Mouse (Mus musculus) splenic B cell, adult 2 months (primary cell): ENCODE measurements around the gene Ormdl3.
A peak's percentile ranks its signal among the peaks of the same experiment; 100 is the strongest.
"Not testable (repeated sequence)": the region's sequence is repeated elsewhere in the genome, so short reads cannot be mapped to it uniquely, and the experiment has no call there.

ENCODE experiments used
- DNase-seq: peaks from one replicate; pipeline ENCODE4 v3.0.0-alpha.2; 2011; ENCODE audit warnings: low read depth, low spot score
- H3K27me3 ChIP-seq: 2 replicates; pipeline ENCODE4 v1.6.1; 2012; ENCODE audit warnings: mild to moderate bottlenecking, low read length, moderate library complexity, mixed read lengths; ENCODE audit not compliant: control insufficient read depth, poor library complexity, insufficient read depth, severe bottlenecking
- H3K36me3 ChIP-seq: 2 replicates; pipeline ENCODE4 v1.6.1; 2012; ENCODE audit warnings: mild to moderate bottlenecking, low read length, moderate library complexity, mixed read lengths; ENCODE audit not compliant: control insufficient read depth, poor library complexity, insufficient read depth, severe bottlenecking

The Ormdl3 gene

DNA sequence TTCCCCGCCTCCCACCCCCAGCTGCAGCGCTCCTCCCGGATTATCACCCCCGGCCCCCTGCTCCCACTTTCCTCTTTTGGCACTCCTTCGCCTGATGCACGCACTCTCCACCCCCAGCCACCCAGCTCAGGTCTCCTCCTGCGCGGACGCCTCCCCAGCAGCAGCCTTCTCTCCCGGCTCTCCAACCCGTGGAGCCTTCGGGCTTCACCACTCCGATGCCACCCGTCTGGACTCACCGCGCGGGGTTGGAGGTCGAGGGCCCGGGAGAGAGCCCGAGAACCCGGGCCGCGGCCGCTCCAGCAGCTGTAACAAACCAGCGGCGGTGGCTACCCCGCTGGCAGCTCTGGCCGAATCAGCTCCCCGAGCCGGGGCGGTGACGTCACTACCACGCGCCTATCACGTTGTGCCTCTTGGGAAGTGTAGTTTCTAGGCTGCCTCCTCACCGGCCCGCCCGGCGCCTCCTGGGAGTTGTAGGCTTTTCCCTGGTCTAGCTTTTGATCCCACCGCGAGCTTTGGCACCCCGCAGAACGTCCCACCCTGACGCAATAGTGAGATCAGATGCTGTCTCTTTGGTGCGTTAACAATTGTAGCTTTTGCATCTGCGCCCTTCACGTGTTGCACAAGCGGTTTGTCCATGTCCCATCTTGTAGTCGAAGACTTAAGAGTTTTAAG lies at the start of gene Ormdl3:
Ormdl3 (minus strand) TSS at position 477 of the 672 bp plus-strand sequence.
- no peaks in the 10 kb centered on the region for H3K27me3 ChIP-seq
- DNase-seq, result peak; percentile 95

GRCm38 (mm10) chr11:98635312-98635970 lies 48.3 kb upstream of the Ormdl3 start:
- peak; percentile 68 for DNase-seq
- not testable (repeated sequence) for H3K27me3 ChIP-seq, H3K36me3 ChIP-seq

More for the DNA sequence above, at the start of gene Ormdl3:
- no peaks in the 10 kb centered on the region; the same call in 1 of the 2 replicates for H3K36me3 ChIP-seq

GRCm38 (mm10) chr11:98630646-98631045 lies 43.5 kb upstream of the Ormdl3 start:
- no peaks in the 10 kb centered on the region; the same call in 1 of the 2 replicates for H3K27me3 ChIP-seq
- no peaks in the 10 kb centered on the region for H3K36me3 ChIP-seq
- DNase-seq, result no peak

GRCm38 (mm10) chr11:98628706-98629105 lies 41.5 kb upstream of the Ormdl3 start:
- Histone ChIP-seq H3K27me3 (no peaks in the 10 kb centered on the region; the same call in 1 of the 2 replicates), H3K36me3 (no peaks in the 10 kb centered on the region)
- DNase-seq, result no peak

DNA sequence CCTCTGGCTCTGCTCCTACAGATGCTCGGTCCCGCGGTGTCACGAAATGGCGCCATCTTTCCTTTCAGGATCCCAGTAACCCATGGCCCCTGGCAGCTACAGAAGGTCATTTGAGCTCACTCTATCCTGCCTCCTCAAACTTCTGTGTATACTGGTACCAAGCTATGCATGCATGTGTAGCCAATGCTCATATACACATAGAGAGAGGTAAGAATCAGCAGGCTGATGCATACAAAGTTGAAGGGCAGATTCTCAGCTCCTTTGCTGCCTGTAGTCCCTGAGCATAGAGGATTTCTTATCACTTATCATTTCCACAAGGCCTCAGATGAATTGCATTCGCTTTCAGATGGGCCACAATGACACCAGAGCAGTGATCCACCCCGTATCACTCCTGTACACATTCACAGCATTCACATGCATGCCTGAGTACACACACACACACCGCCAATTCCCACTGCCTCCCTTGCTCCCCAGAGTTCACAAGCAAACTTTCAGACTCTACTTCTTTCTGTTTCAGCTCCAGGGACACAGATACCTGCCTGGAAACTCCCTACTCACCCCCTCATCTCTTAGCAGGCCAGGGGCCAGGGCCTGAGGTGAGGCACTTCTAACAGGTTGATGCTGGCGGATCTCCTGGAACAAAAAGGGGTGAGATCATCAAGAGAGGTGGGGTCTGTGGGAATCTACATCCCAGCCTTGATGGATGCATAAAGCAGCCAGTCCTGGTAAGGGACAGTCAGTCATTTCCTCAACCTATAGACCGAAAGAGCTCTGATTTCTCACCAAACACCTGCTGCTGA lies 38.6 kb upstream of the Ormdl3 start, which contains the start of the genes Gm12355 and Gsdma3:
Gm12355 (minus strand) TSS at position 51 of the 800 bp plus-strand sequence.
Gsdma3 (plus strand) TSS at position 750 of the 800 bp plus-strand sequence.
- Histone ChIP-seq H3K27me3 (no peaks in the 10 kb centered on the region), H3K36me3 (no peaks in the 10 kb centered on the region)
- DNase-seq, result no peak

- DNase-seq, H3K27me3 ChIP-seq, H3K36me3 ChIP-seq: not testable (repeated sequence)
These were observed 37.2 kb upstream of the Ormdl3 start for GRCm38 (mm10) chr11:98624381-98624780.

DNA sequence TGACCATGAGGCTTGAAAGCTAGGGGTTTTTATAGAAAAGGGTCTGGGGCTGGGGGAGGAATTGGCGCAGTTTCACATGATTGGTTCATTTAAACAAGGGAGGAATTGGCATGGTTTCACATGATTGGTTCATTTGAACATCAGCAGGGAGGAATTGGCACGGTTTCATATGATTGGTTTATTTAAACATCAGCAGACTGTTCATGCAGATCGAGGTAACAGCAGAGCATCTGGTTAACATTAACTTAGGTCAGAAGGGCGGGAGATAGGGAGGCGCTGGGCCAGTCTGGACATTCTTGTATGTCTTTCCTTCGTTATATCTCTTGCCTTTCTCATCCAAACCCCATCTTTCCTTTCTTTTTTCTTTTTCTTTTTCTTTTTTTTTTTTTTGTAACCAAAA lies 36.8 kb upstream of the Ormdl3 start:
- H3K36me3 ChIP-seq, DNase-seq, H3K27me3 ChIP-seq: not testable (repeated sequence)

DNA sequence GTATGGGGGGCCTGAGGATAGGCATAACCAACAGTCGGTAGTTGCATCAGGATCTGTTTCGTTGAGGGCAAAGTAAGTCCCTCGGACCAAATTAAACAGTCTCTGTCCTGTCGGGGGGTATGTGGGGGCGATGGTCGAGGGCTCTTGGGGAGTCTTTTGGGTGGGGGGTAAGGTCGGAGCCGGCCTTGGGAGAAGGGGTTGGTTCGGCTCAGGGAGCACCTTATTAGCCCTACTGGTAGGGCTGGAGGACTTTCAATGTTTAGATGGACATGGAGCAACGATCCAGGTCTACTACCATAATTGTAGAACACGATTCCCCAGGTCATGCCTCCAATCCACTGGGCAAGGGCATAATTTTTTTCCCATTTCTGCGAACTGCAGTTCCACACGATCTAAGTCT lies 33.6 kb upstream of the Ormdl3 start:
- DNase-seq, result no peak
- Histone ChIP-seq H3K27me3 (no peaks in the 10 kb centered on the region), H3K36me3 (no peaks in the 10 kb centered on the region)

DNA sequence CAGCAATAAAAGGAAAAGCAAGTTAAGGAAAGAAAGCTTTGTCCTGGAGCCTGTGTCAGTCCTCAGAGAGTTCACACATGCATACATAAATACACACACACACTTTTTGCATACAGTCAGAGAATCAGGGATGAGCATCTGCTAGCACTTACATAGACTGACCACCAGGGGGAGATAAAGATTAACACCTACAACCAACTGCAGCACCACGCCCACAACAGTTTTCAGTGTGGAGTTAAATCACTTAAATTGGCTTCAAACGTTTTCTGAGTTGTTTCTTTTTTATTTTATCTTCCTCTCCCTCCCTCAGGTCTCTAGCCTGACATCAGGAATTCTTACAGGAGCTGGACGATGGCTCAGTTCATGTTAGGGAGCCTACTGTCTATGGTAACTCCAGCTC lies 19.6 kb upstream of the Ormdl3 start:
- peak; percentile 78 for DNase-seq
- Histone ChIP-seq H3K27me3 (no peaks in the 10 kb centered on the region), H3K36me3 (no peaks in the 10 kb centered on the region)

DNA sequence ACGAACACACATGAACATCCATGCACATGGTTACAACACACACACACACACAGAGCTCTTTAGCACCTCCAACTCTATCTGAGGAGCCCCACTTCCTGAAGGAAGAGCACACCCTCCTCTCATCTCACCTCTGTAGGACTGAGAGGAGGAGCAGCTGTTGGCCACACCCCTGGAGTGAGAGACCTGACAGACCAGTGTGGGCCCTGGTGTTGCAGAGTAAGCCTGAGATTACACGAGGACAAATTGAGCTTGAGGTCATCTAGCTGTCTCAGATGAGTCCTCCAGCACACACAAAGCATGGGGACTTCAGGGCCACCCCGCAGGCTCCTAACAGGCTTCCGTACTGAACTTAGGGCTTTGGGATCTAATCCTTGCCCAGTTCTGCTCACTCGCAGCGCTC lies 17.7 kb upstream of the Ormdl3 start:
- not testable (repeated sequence) for H3K36me3 ChIP-seq, H3K27me3 ChIP-seq, DNase-seq

DNA sequence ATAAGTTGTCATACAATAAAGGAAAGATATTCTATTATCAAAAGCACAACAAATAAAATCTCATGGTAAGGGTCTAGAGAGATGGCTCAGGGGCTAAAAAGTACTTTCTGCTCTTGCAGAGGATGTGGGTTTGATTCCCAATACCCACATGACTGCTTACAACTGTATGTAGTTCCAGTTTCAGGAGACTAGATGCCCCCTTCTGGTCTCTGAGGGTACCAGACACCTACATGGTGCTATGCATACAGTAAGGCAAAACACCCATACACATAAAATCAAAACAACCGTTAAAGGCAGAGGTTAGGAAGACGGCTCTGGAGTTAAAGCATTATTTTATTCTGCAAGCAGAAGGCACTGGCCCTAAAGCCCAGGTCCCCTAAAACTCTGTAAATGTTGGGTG lies 16.8 kb upstream of the Ormdl3 start:
- DNase-seq, result peak; percentile 38
- H3K27me3 ChIP-seq, result no peaks in the 10 kb centered on the region
- H3K36me3 ChIP-seq, result no peaks in the 10 kb centered on the region

DNA sequence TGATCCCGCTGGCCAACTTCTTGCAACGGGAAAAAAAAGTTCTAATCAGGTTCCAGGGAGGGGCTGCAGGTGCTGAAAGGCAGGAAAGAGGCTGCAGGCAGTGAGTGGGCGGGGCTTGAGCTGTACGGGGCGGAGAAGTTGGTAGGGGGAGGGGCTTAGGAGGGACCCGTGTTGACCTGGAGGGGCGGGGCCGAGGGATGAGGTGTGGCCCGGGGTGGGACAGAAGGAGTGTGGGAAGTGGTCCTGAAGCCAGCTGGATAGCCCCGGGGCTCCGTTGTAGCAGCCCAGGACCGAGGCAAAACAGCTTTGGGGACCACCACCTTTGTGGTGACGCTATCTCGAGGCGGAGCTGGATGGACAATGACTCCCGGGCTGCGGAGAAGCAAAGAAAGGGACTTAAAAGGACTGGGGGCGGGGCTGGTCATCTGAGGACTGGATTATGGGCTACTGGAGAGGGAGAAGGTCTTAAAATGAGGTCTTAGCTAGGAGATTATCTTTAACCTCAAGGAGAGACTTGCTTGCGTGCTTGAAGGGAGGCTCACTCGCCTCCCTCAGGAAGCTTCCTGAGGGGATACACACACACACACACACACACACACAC lies 15.0 kb upstream of the Ormdl3 start:
- peak; percentile 53 for DNase-seq
- Histone ChIP-seq H3K36me3 (no peaks in the 10 kb centered on the region), H3K27me3 (no peaks in the 10 kb centered on the region)

- no peaks in the 10 kb centered on the region for H3K27me3 ChIP-seq
- no peak for DNase-seq
- no peaks in the 10 kb centered on the region for H3K36me3 ChIP-seq
These were observed 12.1 kb upstream of the Ormdl3 start for GRCm38 (mm10) chr11:98599291-98599690.

GRCm38 (mm10) chr11:98598851-98599290 lies 11.7 kb upstream of the Ormdl3 start:
- no peak for DNase-seq
- Histone ChIP-seq H3K27me3 (no peaks in the 10 kb centered on the region), H3K36me3 (no peaks in the 10 kb centered on the region)
